Mouse (Mus musculus) cerebellum, postnatal 25 days (tissue): ENCODE measurements at regions not wholly inside any gene's neighbourhood (a gene's known extent, or its start where the extent isn't known, plus 50 kb on each side); places are given as distances from the start of the nearest gene placed in this dataset.

Experiments used
- DNase-seq, 2 experiments: peaks; one replicate each; pipeline ENCODE4 v3.0.0; 2021; ENCODE audit warnings: mixed read lengths in 2 of 2

DNA sequence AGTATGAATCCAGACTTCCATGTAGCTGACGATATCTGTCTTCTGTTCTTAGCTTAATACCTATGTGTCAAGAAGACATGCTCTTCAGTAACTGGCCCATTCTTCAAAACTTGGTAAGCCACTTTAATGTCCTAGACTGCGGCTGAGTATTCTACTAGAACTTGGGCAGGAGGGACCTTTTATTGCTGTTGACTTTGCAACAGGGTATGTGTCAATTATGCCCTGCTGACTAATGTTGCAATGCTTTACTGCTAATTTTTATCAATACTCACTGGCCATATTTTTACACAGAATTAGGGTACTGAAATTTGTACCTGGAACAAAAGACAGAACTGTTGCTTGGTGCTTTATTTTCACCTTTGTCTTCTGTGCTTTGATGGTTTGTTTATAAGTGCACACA, 746.9 kb downstream of the Ppargc1a start:
- no peak for DNase-seq

DNA sequence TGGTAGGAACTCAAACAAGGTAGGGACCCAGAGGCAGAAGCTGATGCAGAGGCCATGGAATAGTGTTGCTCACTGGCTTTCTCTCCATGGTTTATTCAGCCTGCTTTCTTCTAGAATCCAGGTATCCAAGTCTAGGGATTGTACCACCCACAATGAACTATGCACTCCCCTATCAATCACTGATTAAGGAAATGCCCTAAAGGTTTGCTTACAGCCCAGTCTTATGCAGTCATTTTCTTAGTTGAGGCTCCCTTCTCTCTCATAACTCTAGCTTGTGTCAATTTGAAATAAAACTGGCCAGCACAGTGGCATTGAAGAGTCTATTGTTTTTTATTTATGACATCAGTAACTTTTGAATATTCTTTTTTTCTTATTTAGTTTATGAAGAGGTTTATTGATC, 747.6 kb downstream of the Ppargc1a start:
- DNase-seq = no peak

DNA sequence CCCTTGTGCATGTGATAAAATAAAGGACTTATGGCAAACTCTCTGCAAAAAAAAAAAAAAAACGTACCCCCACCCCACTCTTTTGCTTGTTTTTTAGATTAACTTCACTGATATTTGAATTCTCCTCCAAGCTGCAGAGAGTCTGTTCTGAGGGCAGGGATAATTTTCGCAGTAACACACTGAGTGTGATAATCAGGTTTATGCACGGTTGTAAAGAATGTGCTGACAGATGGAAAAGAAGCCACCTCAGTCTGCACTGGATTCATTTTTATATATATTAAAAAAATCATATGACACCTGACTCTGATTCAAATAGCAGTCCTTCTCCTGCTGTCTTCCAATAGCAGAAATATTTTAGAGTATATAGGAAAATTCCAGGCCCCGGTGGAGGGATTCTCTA, 736.5 kb upstream of the Adgra3 start:
- DNase-seq = no peak

DNA sequence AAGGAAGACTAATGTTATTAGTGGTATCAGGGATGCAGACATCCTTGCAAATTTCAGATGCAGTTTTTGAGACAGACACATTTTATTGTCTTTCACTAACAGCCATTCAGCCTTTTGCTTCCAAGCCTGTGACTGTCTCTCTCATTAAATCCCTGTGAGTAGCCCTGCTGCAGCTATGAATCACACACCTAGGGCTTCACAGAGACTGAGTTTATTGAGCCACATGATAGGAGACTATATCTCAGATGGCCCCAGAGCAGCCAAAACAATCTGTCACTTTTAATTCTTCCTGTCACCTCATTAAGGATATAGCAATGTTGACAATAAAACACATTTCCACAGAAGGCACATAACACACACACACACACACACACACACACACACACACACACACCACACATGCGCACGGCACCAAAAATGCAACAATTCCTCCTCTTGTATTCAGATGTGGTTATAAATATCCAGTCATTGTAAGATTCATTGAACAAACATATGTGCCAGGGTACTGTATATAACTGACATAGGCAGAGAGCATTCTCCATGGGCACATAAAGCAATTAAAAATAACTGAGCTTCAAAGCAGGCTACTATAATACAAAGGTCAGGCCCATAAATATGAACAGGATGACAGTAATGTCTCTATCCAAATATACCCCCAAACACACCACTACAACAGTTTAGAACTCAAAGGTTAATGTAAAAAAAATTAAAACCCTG, 735.8 kb upstream of the Adgra3 start:
- DNase-seq = no peak

DNA sequence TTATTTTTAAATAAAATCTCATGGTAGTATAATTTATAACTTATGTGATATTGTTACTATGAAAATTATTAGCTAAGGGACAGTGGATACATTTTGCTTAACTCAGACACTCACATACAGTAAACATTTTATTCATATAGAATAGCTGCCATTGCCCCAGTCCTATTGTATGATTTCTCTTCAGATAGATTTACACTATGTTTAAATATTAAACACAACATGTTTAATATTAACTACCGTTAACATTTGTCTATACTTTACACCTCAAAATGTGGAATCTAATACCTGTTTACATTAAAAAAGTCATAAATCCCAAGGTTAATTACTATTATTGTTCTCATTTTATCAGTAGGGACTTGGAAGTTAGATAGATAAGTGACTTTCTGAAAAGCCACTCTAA, 734.8 kb upstream of the Adgra3 start:
- DNase-seq = no peak

DNA sequence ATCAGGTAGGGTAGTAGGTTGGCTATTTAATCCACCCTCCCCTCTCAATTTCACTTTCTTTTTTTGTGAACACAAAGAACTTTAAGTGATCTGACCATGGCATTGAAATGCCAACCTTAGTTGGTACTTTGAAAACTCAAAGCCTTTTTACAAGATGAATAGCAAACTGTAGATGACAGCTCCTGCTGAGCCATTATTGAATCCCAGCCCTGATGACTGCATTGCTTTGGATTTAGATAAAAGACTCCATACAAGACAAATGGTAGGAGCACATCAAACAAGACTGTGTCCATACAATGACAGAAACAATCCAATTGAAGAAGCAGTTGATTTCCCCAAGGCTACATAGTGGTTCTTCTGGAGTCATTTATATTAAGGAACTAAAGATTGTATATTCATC, 726.5 kb upstream of the Adgra3 start:
- DNase-seq = no peak

DNA sequence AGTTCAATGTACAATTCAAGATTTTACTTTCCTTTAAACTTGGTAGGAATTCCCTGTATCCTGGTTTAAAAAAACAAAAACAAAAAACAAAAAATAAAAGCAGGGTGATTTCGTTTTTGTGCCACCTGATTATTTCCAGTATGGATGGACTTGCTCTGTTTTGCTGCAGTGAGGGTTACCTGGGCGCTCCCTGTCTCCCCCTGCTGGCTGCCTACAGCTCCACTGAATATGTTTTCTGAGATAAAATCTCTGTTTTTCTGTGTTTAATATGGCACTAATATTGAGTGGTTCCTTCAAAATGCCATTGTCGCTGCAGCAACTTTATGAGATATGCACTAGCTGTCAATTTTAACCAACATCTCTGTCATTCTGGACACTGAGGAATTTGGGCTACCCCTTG, 720.3 kb upstream of the Adgra3 start:
- DNase-seq = peak in 1 of 2 experiments; percentile 10

DNA sequence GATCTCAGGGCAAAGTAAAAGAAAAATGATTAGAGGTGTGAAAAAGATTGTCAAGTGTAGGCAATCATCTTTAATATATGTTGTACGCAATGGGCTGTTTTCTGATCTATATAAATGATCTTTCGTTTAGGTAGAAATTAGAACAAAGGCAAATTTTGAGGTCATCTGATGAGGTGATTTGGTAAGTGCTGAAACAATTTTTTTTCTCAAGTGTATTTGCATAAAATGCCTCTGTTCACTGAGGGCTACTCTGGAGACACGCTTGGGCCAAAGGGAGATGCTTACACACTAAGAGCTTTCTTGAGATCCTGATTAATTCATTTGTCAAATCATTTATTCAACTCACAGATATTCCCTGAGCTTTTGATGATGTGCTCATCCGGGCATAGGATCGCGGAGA, 719.4 kb upstream of the Adgra3 start:
- no peak for DNase-seq

DNA sequence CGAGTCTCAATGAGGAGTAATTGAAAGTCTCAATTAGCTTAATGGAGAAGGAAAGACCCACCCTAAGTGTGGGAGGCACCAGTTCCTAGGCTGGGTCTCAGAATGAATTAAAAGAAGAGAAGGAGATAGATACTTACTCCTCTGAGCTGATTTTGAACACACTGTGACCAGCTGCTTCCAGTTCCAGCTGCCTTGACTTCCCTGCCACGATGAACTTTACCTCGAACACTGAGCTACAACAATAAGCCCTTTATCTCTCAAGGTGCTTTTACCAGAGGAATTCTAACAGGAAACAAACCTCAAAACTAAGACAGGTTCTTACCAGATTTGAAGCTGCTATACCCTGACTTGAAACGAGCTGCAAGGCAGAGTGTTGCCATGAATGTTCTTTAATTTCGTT, 703.5 kb upstream of the Adgra3 start:
- DNase-seq = no peak

DNA sequence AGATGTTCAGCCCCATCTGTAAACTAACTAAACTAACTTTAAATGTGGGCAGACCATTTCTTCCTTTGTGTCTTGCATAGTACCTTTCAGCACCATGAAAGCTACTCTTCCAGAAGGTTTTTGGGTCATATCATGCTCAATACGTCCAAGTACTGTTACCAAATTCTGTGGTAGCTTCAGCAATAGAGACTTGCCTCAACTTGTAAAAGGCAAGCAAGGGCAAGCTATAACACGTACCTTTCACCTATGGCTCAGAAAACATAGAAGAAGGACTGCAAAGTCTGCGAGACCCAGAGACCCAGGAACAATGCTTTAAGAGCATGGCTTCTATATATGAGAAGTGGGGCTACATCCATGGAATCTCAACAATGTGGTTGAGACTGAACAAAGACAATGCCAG, 701.6 kb upstream of the Adgra3 start:
- DNase-seq = no peak

DNA sequence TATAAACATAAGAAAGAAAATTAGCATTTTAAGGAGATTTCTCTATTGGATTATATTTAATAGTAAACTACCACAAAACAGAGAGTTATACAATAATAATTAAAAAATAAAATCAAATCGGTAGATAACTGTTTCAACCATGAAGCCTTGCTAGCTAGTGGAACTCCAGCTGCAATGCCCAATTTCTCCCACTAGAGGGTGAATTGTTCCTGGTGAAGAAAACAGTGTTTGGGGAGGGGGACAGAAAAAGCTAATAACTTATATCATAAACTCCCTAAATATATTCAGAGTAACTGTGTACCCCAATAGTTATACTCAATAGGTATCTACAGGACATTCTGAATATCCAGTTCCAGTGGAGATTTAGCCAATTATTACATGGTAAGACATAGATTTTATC, 694.0 kb upstream of the Adgra3 start:
- DNase-seq = peak; percentile 12 to 57

DNA sequence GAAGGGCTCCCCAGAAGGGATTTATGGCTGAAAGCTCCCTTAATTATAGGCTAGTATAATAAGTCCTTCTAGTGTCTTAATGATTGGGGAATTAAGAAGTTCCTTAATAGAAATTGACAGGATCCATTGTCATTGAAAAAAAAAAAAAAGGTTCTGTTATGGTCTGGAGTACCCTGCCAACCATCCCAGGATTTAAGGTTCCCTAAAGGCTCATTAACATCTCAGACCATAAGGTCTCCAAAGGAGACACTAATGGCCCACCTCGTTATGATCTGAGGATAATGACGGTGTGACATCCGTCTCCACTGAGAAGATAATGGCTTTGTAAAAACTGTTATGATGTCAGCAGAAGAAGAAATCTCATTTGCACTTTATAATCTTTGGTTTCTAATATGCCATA, 692.6 kb upstream of the Adgra3 start:
- no peak for DNase-seq

DNA sequence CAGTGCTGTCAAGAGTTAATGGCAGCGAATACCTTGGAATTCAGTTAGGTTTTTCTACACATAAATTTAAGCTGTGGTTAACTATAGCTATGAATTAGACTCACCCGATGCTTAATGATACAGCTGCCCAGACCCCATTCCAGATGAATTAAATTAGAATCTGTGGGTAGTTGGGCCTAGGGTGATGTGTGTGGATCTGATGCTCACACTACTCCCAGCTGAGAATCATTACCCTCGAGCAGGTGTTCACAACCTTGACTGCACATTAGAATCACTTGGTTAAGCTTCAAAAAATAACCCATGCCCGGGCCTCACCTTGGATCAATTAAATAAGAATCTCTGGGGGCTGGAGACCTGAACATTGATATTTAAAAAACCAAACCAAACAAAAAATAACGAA, 684.2 kb upstream of the Adgra3 start:
- DNase-seq = no peak

DNA sequence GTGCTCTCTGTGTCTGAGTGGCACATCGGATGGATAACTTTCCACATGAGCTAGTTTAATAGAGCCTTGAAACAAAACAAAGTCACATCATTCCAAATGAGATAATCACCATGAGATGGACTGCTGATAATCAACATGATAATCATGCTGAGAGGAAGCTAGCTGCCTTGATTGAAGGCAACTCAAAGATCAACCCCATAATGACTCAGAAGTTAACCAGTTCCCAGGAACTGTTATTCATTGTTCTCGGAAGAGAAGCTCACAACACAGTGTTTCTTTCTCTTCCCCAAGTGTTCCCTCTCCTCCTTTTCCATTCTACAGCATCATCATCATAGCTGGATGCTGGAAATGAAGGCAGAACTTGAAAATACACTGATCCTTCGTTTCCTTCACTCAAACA, 674.9 kb upstream of the Adgra3 start:
- no peak for DNase-seq

DNA sequence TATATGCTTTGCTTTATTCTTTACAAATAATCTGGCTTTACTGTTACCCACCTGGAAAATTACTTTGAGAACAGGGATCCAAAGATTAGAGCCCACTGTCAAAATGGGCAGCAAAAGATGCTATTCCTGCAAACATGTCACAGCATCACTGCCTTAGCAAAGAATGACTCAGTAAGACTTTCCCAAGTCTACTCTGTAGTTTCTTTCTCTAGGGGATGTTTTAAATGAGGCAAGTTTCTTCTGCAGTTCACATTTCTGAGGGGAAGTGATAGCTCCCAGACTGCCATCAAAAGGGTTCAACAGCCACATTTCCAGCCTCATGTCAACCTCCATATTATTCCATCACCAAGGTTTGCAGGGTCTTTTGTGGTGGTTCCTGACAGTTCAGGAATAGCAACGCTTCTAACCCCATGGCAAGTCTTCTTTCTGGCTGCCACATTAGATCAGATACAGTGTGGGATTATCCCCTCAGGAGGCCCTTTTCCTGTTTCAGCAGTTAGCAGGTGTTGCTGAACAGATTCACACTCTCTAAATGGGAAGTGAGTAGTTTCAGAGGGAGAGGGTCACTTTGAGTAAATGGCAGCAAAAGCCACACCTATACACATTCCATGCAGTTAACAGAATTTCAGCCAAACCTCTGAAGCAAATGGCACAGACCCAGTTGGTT, 669.7 kb upstream of the Adgra3 start:
- no peak for DNase-seq

DNA sequence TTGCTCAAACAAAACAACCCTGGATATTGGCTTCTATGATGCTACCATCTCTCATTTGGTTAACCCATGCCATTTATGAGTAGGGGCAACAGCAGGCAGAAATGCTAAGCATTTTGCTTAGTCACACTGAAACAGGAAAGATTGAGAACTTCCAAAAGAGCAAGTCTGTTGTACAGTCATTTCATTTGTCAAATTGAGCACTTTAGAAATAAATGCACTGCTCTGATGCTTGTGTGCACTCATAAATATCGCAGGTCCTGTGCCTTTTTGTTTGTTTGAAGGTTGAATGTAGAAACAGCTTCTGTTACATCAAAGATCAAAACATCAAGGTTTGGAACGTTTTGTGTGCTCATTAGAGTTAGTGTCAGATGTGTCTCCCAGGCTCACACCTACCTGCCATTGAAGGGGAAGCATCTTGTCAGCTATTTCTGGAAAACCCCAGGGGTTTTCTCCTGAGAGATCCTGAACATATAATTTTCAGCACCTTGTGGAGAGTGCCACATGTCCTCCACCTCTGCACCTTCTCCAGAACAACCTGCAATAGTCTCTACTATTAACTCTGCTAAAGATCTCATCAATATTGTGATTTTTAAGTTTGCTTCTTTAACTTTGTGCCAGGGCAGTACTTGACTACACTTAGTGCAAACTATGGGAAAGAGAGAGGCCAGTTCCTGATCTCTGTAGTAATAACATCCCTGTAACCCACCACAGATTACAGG, 648.3 kb upstream of the Adgra3 start:
- DNase-seq = no peak

DNA sequence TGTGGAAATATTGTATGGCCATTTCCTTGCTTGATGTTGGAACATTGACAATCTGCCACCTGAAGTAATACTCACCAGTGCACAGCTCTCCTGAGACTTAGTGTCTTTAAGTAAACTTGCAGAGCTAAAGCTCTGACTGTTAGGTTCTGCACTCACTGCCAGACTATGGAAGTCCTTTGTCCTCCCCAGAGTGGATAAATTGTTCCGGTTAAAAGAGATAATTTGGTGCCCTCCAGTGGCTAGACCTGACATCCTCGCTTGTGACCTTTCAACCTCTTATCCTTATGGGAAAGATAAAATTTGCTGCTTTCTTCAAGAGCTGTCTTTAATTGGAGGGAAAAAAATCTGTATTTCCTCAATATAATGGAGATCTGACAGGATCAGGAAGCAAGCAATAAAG, 639.3 kb upstream of the Adgra3 start:
- DNase-seq = peak in 1 of 2 experiments; percentile 12

DNA sequence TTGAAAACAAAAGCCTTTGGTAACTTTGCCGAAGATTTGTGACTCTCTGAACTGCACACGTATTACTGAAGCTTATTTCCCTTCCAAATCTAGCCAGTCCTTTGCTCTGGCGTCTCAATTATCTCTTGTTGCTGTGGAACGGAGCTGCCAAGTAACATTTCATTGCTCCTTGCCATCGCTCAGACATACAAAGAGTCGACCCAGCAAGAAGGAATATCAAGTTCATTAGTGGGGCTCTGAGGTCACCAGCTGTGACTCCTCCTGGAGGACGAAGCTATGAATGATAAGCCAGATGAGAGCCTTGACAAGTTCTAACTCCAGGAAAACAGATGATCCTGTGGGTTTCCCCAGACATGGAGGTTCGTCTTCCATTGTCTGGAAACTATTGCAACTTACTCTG, 638.8 kb upstream of the Adgra3 start:
- no peak for DNase-seq

DNA sequence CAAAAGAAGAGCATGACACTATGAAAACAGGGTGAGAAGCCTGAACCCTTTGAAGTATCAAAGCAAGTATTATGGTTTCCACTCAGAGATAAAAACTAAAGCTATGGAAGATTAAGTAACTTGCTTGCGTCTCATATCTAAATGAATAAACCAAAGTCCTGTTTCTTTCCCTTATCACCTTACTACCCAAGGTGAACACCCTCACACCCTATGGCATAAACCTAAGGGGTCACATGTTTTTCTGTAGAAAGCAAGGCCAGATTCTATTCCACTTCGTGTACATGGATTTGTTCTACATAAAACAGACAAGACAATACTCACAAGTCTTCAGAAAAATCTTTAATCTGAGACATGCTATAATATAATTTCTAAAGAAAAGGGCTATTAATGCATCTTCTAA, 629.6 kb upstream of the Adgra3 start:
- no peak for DNase-seq

DNA sequence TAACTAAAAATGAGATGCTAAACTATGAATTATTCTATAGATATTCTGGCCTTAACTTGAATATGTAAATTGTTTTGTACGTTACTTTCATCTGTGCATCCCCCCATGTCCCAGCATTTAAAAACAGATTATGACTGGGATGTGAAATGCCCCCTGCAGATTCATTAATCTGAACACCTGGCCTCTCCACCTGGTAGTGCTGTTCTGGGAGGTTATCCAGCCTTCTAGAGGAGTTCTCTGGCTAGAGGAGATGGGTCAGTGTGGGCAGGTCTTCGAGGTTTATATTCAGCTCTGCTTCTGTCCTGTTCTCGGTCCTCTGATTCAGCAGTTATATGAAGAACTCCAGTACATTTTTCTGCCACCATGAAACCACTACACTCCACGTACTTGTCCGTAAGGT, 625.2 kb upstream of the Adgra3 start:
- DNase-seq = peak in 1 of 2 experiments; percentile 37

DNA sequence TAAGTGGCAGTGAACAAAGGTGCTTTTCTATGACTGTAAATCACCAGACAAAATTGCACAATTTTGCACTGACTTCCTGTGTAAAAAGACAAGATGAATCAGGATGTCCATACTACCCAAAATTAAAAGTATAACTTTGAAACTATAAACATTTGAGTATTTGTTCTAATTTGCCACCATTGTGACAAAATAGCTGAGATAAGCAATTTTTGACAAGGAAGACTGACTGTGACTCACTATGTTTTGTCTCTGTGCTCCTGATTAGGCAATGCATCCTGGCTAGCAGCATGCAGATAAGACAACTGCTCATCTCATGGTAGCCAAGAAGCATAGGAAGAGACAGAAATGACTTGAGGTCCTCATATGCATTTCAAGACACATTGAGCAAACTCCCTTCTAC, 577.7 kb upstream of the Adgra3 start:
- DNase-seq = no peak

DNA sequence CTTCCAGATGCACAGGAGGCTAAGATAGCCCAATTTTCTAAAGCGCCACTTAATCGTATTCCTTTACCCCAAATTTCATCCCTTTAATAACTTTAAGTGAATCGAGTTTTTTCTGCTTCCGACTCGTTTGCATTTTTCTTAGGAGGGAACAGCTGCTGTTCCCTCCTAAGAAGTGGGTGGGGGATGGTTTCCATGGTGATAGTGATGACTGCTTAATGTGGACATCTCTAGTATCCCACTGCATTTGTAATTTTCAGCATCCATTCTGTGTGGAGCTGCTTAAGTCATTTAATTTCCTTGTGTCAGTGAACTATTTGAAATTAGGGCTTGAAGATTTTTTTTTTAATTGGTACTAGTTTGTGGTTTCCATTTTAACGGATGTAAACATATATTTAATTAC, 567.8 kb upstream of the Adgra3 start:
- DNase-seq = no peak

DNA sequence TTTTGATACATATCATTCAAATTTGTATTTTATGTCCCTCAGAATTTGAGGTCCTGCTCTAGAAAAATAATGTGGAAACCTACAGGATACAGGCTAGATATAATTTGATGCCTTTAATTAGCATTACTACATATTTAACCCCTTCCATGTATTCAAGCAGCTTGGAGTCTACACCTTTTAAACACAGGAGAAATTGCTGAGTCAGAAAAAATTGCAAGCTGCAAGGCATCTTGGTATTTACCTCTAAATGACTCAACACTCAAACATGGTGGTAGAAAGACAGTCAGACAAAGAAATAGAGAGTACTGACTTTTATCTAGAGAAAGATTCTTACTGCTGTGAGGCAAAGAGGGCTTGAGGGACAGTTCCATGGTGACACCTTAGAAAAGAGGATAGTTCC, 565.4 kb upstream of the Adgra3 start:
- DNase-seq = no peak
